Mouse (Mus musculus) hindlimb bud, embryonic 11.5 days (tissue): Measurements from ENCODE around the gene Olfr1417.

Experiments used
- DNase-seq: peaks from one replicate; pipeline ENCODE4 v3.0.0-alpha.2; 2012; ENCODE audit warnings: low read depth, low spot score; ENCODE audit errors: extremely low spot score

Olfr1417 gene

GRCm38 (mm10) chr19:11811688-11812365 is 27.2 kb downstream of the Olfr1417 start:
- DNase-seq = no peak

- DNase-seq = no peak
These were observed 28.2 kb downstream of the Olfr1417 start for GRCm38 (mm10) chr19:11810856-11811255.

GRCm38 (mm10) chr19:11810003-11810758 is 28.8 kb downstream of the Olfr1417 start:
- no peak for DNase-seq

GRCm38 (mm10) chr19:11808452-11808851 is 30.6 kb downstream of the Olfr1417 start:
- no peak for DNase-seq

GRCm38 (mm10) chr19:11807822-11808221 is 31.2 kb downstream of the Olfr1417 start:
- no peak for DNase-seq

- DNase-seq = no peak
These were observed 31.8 kb downstream of the Olfr1417 start for GRCm38 (mm10) chr19:11807251-11807650.

- no peak for DNase-seq
These were observed 34.6 kb downstream of the Olfr1417 start for GRCm38 (mm10) chr19:11804423-11804822.

- no peak for DNase-seq
These were observed 38.3 kb downstream of the Olfr1417 start for GRCm38 (mm10) chr19:11800531-11801315.

- DNase-seq = no peak
These were observed 44.6 kb downstream of the Olfr1417 start for GRCm38 (mm10) chr19:11794447-11794846.

- no peak for DNase-seq
These were observed 45.2 kb downstream of the Olfr1417 start for GRCm38 (mm10) chr19:11793741-11794359.

GRCm38 (mm10) chr19:11791825-11792224 is 47.2 kb downstream of the Olfr1417 start:
- no peak for DNase-seq

GRCm38 (mm10) chr19:11788876-11789275 is 50.1 kb downstream of the Olfr1417 start:
- no peak for DNase-seq

- no peak for DNase-seq
These were observed 51.2 kb downstream of the Olfr1417 start for GRCm38 (mm10) chr19:11787826-11788225.

GRCm38 (mm10) chr19:11785409-11786154 is 53.4 kb downstream of the Olfr1417 start:
- no peak for DNase-seq

GRCm38 (mm10) chr19:11777191-11777865 is 61.7 kb downstream of the Olfr1417 start:
- peak; percentile 12 for DNase-seq
